8 mouse cellular contexts compared by ENCODE assay signal in the genomic region with DNA sequence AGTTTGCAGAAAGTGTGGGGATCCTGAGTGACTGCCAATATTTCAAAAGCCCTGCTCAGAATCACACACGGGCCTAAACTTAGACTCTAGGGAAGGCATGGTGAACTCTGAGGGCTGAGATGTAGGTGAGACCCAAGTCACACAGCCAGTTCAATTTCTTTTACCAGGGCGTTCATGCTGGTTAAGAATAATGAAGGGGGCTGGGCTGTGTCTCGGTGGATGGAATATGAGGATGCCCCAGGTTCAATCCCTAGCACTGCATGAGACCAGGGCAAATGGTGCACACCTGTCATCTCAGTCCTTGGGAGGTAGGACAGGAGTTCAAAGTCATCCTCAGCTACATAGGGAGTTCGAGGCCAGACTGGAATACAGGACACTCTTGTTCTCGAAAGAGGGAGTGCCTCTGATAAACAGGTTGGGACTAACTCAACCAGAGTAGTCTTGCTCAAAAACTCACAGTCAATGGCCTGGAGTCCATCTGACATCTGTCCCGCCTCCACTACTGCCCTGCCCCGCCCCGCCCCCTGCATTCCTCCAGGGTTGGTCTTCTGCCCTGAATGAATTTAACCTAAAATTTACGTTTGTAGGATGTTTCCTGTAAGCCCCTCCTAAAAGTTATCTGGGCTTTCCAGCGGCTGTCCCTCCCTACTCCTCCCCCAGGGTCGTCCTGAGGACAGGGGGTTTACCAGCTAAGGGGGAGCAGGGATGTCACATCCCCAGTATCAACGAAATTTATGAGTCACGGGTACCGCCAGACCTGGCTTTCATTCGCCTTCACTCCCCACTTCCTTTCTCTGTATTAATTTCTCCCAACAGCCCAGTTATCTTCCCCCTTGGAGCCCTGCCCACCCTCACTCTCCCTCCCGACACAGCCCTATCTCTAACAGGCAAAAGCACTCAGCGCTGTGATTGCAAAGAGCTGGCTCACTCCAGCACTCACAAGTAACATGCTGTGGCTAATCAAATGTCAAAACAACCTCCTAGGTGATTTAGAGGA. TPM values are rescaled to one million over a fixed set of nuclear protein-coding genes. Genes with fewer than 3 reads are reported as not detected.
A peak's percentile ranks its signal among the peaks of the same experiment; 100 is the strongest.
DNase-seq lines count a peak whose midpoint lies in the region; ATAC-seq and TF ChIP-seq lines count a peak whose summit lies in the region.

No protein-coding gene starts in this region.

- no peak overlapping the region for H3K4me3 ChIP-seq in midbrain, postnatal 0 days (ENCODE audit: low read depth, low read length)
- H3K4me3 ChIP-seq in midbrain, embryonic 11.5 days (ENCODE audit: low read depth, low read length): no peak overlapping the region
- peak overlapping the region; percentile 19 for H3K4me3 ChIP-seq in heart, embryonic 10.5 days
- H3K4me3 ChIP-seq in limb, embryonic 15.5 days: no peak overlapping the region
- H3K4me3 ChIP-seq in stomach, embryonic 16.5 days (replicated peaks; ENCODE audit: low read length): no peak overlapping the region

- no peak overlapping the region for H3K27ac ChIP-seq in midbrain, postnatal 0 days (ENCODE audit: low read depth, low read length)
- H3K27ac ChIP-seq in midbrain, embryonic 11.5 days (ENCODE audit: low read depth, low read length): no peak overlapping the region
- H3K27ac ChIP-seq in heart, embryonic 10.5 days: 0 out of 2 replicates have a peak overlapping the region, but pooled peaks have one; percentile 11
- no peak overlapping the region for H3K27ac ChIP-seq in limb, embryonic 15.5 days
- H3K27ac ChIP-seq in stomach, embryonic 16.5 days (ENCODE audit: low read length): no peak overlapping the region

- no peak for ATAC-seq in midbrain, postnatal 0 days (ENCODE audit: low FRiP score)
- ATAC-seq in midbrain, embryonic 11.5 days (ENCODE audit: low FRiP score): no peak
- 0 out of 2 replicates have a peak, but pooled peaks have one; percentile 27 for ATAC-seq in limb, embryonic 15.5 days (ENCODE audit: insufficient number of reproducible peaks, low FRiP score, low TSS enrichment, low read depth)
- peak; percentile 71; the same call in 1 of the 2 replicates for ATAC-seq in stomach, embryonic 16.5 days (ENCODE audit: insufficient read depth, low FRiP score)

- DNase-seq in midbrain, postnatal 0 days (ENCODE audit: low spot score): peak; percentile 24
- no peak for DNase-seq in midbrain, embryonic 11.5 days (ENCODE audit: low spot score, missing footprints)
- peak; percentile 94 for DNase-seq in heart, embryonic 10.5 days (ENCODE audit: low spot score)
- DNase-seq in left cerebral cortex, adult 9 months (ENCODE audit: low spot score in 2 of 2): no peak
- DNase-seq in c-Kit-positive CD71-positive TER-119-positive erythroid progenitor cells, embryonic 14.5 days (ENCODE audit: low spot score): no peak
- no peak for DNase-seq in thymus, postnatal 0 days (ENCODE audit: low spot score)

- 52% methylated on average over 17 of the region's 17 CpGs for WGBS in midbrain, postnatal 0 days
- 43% methylated on average over 17 of the region's 17 CpGs for WGBS in midbrain, embryonic 11.5 days
- WGBS in heart, embryonic 10.5 days: 13% methylated on average over 17 of the region's 17 CpGs
- 32% methylated on average over 17 of the region's 17 CpGs for WGBS in limb, embryonic 15.5 days
- 26% methylated on average over 17 of the region's 17 CpGs for WGBS in stomach, embryonic 16.5 days

- H3K4me2 ChIP-seq in midbrain, postnatal 0 days (ENCODE audit: low read depth, low read length, poor library complexity, severe bottlenecking): no peak overlapping the region
- no peak overlapping the region for H3K4me2 ChIP-seq in midbrain, embryonic 11.5 days
- H3K4me2 ChIP-seq in limb, embryonic 15.5 days: no peak overlapping the region
- peak overlapping the region; percentile 37 for H3K4me2 ChIP-seq in stomach, embryonic 16.5 days (ENCODE audit: low read depth, low read length)

- H3K9ac ChIP-seq in midbrain, postnatal 0 days (replicated peaks; ENCODE audit: low read length, poor library complexity, severe bottlenecking): no peak overlapping the region
- H3K9ac ChIP-seq in midbrain, embryonic 11.5 days (ENCODE audit: low read length): no peak overlapping the region
- H3K9ac ChIP-seq in limb, embryonic 15.5 days: no peak overlapping the region
- H3K9ac ChIP-seq in stomach, embryonic 16.5 days (ENCODE audit: low read length): 0 out of 2 replicates have a peak overlapping the region, but pooled peaks have one; percentile 24

- H3K27me3 ChIP-seq in midbrain, postnatal 0 days (ENCODE audit: insufficient read depth, low read length): peaks cover 4% of the 10 kb centered on the region
- peaks cover 7% of the 10 kb centered on the region; the same call in 1 of the 2 replicates for H3K27me3 ChIP-seq in midbrain, embryonic 11.5 days (ENCODE audit: control insufficient read depth, insufficient read depth, low read length)
- peaks cover 89% of the 10 kb centered on the region for H3K27me3 ChIP-seq in heart, embryonic 10.5 days (ENCODE audit: insufficient read depth, poor library complexity, severe bottlenecking)
- peaks cover 14% of the 10 kb centered on the region; the same call in 1 of the 2 replicates for H3K27me3 ChIP-seq in limb, embryonic 15.5 days
- H3K27me3 ChIP-seq in stomach, embryonic 16.5 days (ENCODE audit: control insufficient read depth, insufficient read depth, low read length): no peaks in the 10 kb centered on the region

- H3K36me3 ChIP-seq in midbrain, postnatal 0 days (ENCODE audit: insufficient read depth, low read length): no peaks in the 10 kb centered on the region
- no peaks in the 10 kb centered on the region for H3K36me3 ChIP-seq in midbrain, embryonic 11.5 days (ENCODE audit: control insufficient read depth, insufficient read depth, low read length)
- no peaks in the 10 kb centered on the region for H3K36me3 ChIP-seq in heart, embryonic 10.5 days
- no peaks in the 10 kb centered on the region for H3K36me3 ChIP-seq in limb, embryonic 15.5 days
- no peaks in the 10 kb centered on the region for H3K36me3 ChIP-seq in stomach, embryonic 16.5 days (ENCODE audit: control insufficient read depth, insufficient read depth, low read length)

- no peak for TF ChIP-seq CTCF in midbrain, postnatal 0 days (IDR thresholded peaks at IDR 0.05)

- no peaks in the 10 kb centered on the region for H3K9me3 ChIP-seq in midbrain, postnatal 0 days (ENCODE audit: low read length)
- H3K9me3 ChIP-seq in midbrain, embryonic 11.5 days (ENCODE audit: control insufficient read depth, low read length): no peaks in the 10 kb centered on the region
- no peaks in the 10 kb centered on the region for H3K9me3 ChIP-seq in heart, embryonic 10.5 days
- H3K9me3 ChIP-seq in limb, embryonic 15.5 days: no peaks in the 10 kb centered on the region
- no peaks in the 10 kb centered on the region for H3K9me3 ChIP-seq in stomach, embryonic 16.5 days (replicated peaks; ENCODE audit: control insufficient read depth, low read length)

- no peaks in the 10 kb centered on the region for H3K4me1 ChIP-seq in midbrain, postnatal 0 days (ENCODE audit: insufficient read depth, low read length)
- peaks cover 13% of the 10 kb centered on the region for H3K4me1 ChIP-seq in midbrain, embryonic 11.5 days (ENCODE audit: control insufficient read depth, insufficient read depth, low read length)
- peaks cover 43% of the 10 kb centered on the region for H3K4me1 ChIP-seq in heart, embryonic 10.5 days
- H3K4me1 ChIP-seq in limb, embryonic 15.5 days: peaks cover 34% of the 10 kb centered on the region
- peaks cover 27% of the 10 kb centered on the region for H3K4me1 ChIP-seq in stomach, embryonic 16.5 days (ENCODE audit: control insufficient read depth, insufficient read depth, low read length)

RNA-seq across cellular contexts. Expression of a gene that starts 35.3 kb away (rescaled TPM):
- total RNA-seq in midbrain, postnatal 0 days (2014; rRNA removed): 82.2 and 94.9 TPM in 2 replicates
- 20.2 and 21.8 TPM in 2 replicates for polyA plus RNA-seq in midbrain, postnatal 0 days (2015; fragmentation: Nextera tagmentation; extraction: Ambion mirVana)
- 38.2 and 38.9 TPM in 2 replicates for polyA plus RNA-seq in midbrain, embryonic 11.5 days (2014; fragmentation: Nextera tagmentation; extraction: Ambion mirVana)
- polyA plus RNA-seq in heart, embryonic 10.5 days (2016; fragmentation: Nextera tagmentation; extraction: Ambion mirVana): 15.6 and 25.4 TPM in 2 replicates
- 38.0 and 42.9 TPM in 2 replicates for polyA plus RNA-seq in limb, embryonic 15.5 days (2015; fragmentation: Nextera tagmentation; extraction: Ambion mirVana)
- 20.2 and 21.4 TPM in 2 replicates for polyA plus RNA-seq in stomach, embryonic 16.5 days (2015; fragmentation: Nextera tagmentation; extraction: Ambion mirVana)
- polyA plus RNA-seq in thymus, postnatal 0 days (2015; fragmentation: Nextera tagmentation; extraction: Ambion mirVana): 40.3 and 42.6 TPM in 2 replicates

Comparison
In these comparisons a context has a peak if more than half of its experiments do, and no peak if none do; other contexts are left out.
1. DNase-seq: peak in midbrain, postnatal 0 days (single experiment) and heart, embryonic 10.5 days (single experiment); none in midbrain, embryonic 11.5 days (single experiment), left cerebral cortex, adult 9 months (0 of 2), c-Kit-positive CD71-positive TER-119-positive erythroid progenitor cells, embryonic 14.5 days (single experiment) and thymus, postnatal 0 days (single experiment).
2. ATAC-seq: peak in limb, embryonic 15.5 days (single experiment) and stomach, embryonic 16.5 days (single experiment); none in midbrain, postnatal 0 days (single experiment) and midbrain, embryonic 11.5 days (single experiment).